Mouse (Mus musculus) fibroblast of lung, adult 2 months (primary cell): ENCODE results near the gene Alox12e.
A peak's percentile ranks its signal among the peaks of the same experiment; 100 is the strongest.

Experiments
- DNase-seq: peaks from one replicate; pipeline ENCODE4 v3.0.0-alpha.2; 2011; ENCODE audit warnings: low read depth

Alox12e gene

DNA sequence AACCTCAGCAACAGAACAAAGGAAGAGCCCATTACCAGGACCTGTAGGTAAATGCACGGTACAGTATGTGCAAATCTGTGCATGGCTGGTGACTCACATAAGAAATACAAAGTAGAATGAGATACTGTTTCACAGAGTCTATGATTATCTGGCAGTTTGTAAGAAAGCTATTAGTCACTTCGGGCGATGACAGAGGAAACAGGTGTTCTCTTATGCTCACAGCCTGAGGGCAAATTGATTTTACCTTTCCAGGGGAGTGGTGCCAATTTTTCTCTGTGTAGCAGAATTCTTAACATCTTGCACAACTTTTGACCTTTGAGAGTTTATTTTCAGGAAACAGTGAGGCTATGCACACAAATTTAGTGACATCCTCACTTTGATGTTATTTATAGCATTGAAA lies 37.7 kb downstream of the Alox12e start:
- peak; percentile 22 for DNase-seq

DNA sequence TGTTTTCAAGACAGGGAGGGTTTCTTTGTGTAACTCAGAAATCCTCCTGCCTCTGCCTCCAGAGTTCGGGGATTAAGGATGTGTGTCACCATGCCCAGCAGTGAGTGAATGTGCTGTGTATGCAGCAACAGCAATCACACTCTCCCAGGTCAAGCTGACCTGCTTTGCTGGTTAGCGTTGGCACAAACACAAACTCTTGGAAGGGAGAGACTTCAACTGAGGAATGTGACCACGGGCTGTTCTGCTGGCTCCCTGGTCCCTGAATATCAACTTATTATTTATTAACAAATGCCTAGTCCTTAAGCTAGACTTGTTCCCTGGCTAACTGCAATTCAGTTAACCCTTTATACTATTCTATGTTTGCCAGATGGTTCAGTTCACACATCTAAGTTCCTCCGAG lies 38.8 kb downstream of the Alox12e start:
- DNase-seq: no peak

DNA sequence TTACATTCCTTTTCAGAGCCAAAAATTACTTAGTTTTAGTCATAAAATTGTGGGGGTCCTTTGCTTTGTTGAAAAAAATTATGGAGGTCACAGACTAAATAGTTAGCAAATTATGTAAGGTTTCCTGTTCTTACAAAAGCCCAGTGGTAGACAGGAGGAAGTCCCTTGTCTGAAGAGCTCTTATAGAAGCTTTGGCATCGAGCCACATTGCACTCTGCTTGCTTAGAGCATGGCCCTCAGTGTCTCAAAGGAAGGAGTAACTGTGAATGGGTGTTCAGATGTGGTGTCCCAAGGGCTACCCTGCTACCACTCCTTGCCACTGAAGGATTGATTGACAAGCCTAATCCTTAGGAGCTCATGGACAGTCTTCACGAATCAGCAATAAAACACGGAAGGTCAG lies 42.0 kb downstream of the Alox12e start:
- DNase-seq: no peak

DNA sequence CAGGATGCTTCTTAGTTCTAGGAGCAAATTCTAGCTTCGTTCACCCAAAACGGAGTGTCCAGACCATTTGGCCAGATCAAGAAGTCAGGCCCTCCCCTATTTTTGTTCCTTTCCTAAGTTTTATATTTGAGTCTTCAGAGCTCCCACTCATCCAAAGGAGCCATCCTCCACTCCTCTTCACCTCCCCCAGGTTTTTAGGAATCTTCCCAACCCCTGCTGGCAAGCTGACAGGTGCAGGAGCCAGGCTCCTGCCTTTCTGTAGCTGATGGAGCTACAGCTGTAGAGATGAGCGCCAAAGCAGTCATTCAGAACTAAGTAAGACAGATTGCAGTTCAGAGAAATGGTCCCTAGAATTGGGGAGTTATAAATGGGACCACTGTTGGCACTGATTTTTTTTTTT lies 43.5 kb downstream of the Alox12e start:
- no peak for DNase-seq

DNA sequence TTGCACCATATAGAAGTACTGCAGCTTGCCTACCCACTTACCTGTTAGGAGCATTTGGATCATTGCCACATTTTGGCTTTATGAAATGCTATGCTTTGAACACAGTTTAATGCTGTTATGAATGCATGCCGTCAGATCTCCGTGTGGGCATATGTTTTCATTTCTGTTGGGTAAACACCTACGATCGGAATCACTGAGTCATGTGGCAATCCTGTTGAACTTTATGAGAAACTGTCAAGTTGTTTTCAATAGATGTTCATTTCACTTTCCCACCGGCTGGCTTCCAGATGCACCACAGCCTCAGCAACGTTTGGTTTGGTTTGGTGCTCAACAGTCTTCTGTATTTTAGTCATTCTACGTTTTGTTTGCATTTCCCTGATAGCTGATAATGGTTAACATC lies 50.8 kb downstream of the Alox12e start:
- no peak for DNase-seq

DNA sequence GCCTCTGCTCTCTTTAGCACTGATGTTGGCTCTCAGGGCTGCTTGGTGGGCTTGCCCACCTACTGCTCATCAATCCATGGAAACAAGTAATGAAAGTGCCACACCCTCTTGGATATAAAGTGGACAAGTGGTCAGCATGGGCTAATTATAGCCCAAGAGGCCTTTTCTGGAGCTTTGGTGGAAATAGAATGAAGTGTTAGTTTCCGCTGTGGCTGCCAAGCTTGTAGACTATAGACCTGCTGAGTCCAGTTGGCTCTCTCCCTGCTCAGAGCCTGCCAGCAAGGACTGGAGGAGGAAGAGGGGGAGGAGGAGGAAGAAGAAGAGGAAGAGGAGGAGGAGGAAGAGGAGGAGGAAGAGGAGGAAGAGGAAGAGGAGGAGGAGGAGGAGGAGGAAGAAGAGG lies 56.0 kb downstream of the Alox12e start:
- no peak for DNase-seq

DNA sequence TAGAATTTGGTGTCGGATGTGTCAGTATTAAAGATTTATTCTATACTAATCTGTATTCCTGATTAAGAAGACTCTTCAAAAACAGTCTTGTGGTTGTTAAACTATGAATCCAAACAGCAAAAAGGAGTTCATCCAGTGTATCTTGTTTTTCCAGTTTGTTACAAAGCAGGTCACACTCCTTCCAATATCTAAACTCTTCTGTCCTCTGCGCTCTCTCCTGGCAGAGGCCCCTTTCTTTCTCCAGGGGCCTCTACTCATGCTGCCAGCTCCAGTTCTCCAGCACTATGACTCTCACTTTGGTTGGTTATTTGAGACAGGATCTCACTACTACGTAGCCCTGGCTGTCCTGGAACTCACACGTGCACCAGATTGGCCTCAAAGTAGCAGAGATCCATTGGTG lies 56.6 kb downstream of the Alox12e start:
- DNase-seq: no peak
